Mouse (Mus musculus) megakaryocyte, embryonic 14.5 days (primary cell): Measurements from ENCODE around the gene Kctd11. TPM values are rescaled to one million over a fixed set of nuclear protein-coding genes. Genes with fewer than 3 reads are reported as not detected.
"Not testable (repeated sequence)": the region's sequence is repeated elsewhere in the genome, so short reads cannot be mapped to it uniquely, and the experiment has no call there.

Experiments used
- H3K27me3 ChIP-seq: replicated peaks from 2 replicates; pipeline ENCODE3; 2012; ENCODE audit warnings: inconsistent platforms
- H3K36me3 ChIP-seq: replicated peaks from 2 replicates; pipeline ENCODE3; 2012; ENCODE audit warnings: low read length, inconsistent platforms, mixed read lengths
- H3K4me1 ChIP-seq: 2 replicates; pipeline ENCODE4 v1.6.1; 2012; ENCODE audit warnings: inconsistent platforms
- H3K4me3 ChIP-seq: replicated peaks from 2 replicates; pipeline ENCODE3; 2012; ENCODE audit warnings: moderate library complexity, mild to moderate bottlenecking, inconsistent platforms
- H3K9me3 ChIP-seq: 2 replicates; pipeline ENCODE4 v1.6.1; 2012; ENCODE audit warnings: inconsistent platforms
- FLI1 ChIP-seq: IDR thresholded peaks from 2 replicates; pipeline ENCODE4 v1.6.1; 2012; ENCODE audit warnings: low read length, inconsistent platforms, mixed read lengths
- GATA1 ChIP-seq: IDR thresholded peaks from 3 replicates; pipeline ENCODE4 v1.6.1; 2012; ENCODE audit warnings: mixed read lengths, low read length, inconsistent platforms, borderline replicate concordance
- polyA plus RNA-seq: library from polyadenylated mRNA; stranded (reverse); fragments of >175 nt; gene quantifications from 2 replicates; pipeline ENCODE4 v1.2.3, GENCODE M21; 2012; ENCODE audit warnings: low replicate concordance; ENCODE audit not compliant: insufficient read depth

Kctd11 gene
- polyA plus RNA-seq, 1 experiment = 0.98 TPM

DNA sequence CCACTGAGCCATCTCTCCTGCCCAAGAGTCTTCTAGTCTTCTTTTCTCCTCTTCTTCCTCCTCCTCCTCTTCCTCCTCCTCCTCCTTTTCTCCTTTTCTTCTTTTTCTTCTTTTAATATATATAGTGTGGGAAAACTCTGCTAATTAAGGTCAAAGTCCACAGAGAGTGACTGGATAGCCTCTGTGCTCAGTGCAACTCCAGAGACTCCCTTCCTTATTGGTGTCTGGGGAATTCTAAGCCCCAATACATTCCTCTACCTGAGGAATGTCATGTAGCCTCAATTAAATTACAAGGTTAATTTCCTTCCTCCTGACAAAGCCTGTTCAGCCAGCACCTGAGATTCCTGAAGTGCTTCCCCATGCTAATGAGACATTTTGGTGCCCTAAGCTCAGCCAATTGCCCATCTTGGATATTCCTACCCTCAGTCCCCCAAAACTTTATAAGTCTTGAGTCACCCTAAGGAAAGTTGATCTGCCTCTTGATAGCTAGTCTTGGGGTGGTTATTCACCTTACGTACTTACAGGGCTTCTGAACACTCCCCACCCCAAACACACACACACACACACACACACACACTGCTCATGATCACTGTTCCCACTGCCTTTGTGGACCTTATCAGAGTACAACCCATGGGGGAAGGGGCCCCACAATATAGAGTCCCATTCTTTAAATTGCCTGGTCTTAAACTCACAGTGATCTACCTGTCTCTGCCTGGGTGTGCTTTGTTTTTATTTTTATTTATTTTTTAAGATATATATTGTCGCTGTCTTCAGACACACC, 10.7 kb downstream of the Kctd11 start:
- Histone ChIP-seq H3K9me3 (no peaks in the 10 kb centered on the region), H3K4me1 (peaks cover 8% of the 10 kb centered on the region), H3K36me3 (no peaks in the 10 kb centered on the region), H3K27me3 (peaks cover 30% of the 10 kb centered on the region), H3K4me3 (no peak overlapping the region)
- no peak for TF ChIP-seq FLI1

GRCm38 (mm10) chr11:69867335-69867734, 13.9 kb downstream of the Kctd11 start:
- no peak for TF ChIP-seq FLI1
- no peak for TF ChIP-seq GATA1
- Histone ChIP-seq H3K27me3 (peaks cover 30% of the 10 kb centered on the region), H3K9me3 (no peaks in the 10 kb centered on the region), H3K4me3 (no peak overlapping the region), H3K36me3 (no peaks in the 10 kb centered on the region), H3K4me1 (peaks cover 10% of the 10 kb centered on the region)

- H3K4me1 ChIP-seq = peaks cover 10% of the 10 kb centered on the region
- H3K9me3 ChIP-seq = no peaks in the 10 kb centered on the region
- peaks cover 32% of the 10 kb centered on the region for H3K27me3 ChIP-seq
- no peak overlapping the region for H3K4me3 ChIP-seq
- H3K36me3 ChIP-seq = no peaks in the 10 kb centered on the region
- TF ChIP-seq GATA1 = no peak
- TF ChIP-seq FLI1 = no peak
These were observed 15.6 kb downstream of the Kctd11 start for GRCm38 (mm10) chr11:69865561-69865960.

- Histone ChIP-seq H3K9me3 (no peaks in the 10 kb centered on the region), H3K4me3 (no peak overlapping the region)
These were observed 16.9 kb downstream of the Kctd11 start for GRCm38 (mm10) chr11:69864138-69864860.

GRCm38 (mm10) chr11:69863729-69864128, 17.5 kb downstream of the Kctd11 start:
- H3K9me3 ChIP-seq, H3K4me1 ChIP-seq, H3K36me3 ChIP-seq, H3K4me3 ChIP-seq: not testable (repeated sequence)
- peaks cover 34% of the 10 kb centered on the region for H3K27me3 ChIP-seq

More at GRCm38 (mm10) chr11:69864138-69864860, 16.9 kb downstream of the Kctd11 start:
- TF ChIP-seq FLI1 (no peak), GATA1 (no peak)
- H3K27me3 ChIP-seq = peaks cover 31% of the 10 kb centered on the region
- H3K36me3 ChIP-seq = no peaks in the 10 kb centered on the region
- peaks cover 10% of the 10 kb centered on the region for H3K4me1 ChIP-seq

- Histone ChIP-seq H3K4me1 (peaks cover 20% of the 10 kb centered on the region), H3K9me3 (no peaks in the 10 kb centered on the region), H3K4me3 (no peak within 1 kb of the TSS), H3K36me3 (no peaks in the 10 kb centered on the region), H3K27me3 (peaks cover 34% of the 10 kb centered on the region)
- no peak for TF ChIP-seq GATA1
- TF ChIP-seq FLI1 = no peak
These were observed 22.9 kb downstream of the Kctd11 start, which contains the start of gene Tnk1 for GRCm38 (mm10) chr11:69858113-69858998. Gene Tnk1, minus strand, starts transcription at chr11:69858730.

DNA sequence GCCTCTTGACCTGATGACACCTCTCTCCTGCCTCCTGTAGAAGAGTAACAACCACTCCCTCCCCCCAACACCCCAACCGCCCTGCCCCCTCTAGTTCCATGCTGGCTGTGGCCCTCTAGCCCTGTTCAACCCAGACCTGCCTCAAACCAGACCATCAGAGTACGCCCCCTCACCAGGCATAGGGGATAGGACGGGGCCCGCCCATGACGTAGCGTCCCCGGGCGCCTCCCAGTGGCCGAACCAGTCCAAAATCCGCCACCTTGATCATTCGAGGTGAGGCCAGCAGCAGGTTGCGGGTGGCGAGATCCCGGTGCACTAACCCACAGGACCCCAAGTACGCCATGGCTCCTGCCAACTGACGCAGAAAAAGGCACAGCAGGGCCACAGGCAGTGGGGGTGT, 25.9 kb downstream of the Kctd11 start:
- H3K4me1 ChIP-seq = peaks cover 34% of the 10 kb centered on the region

GRCm38 (mm10) chr11:69854680-69855079, 26.5 kb downstream of the Kctd11 start:
- H3K4me3 ChIP-seq = no peak overlapping the region
- H3K9me3 ChIP-seq = no peaks in the 10 kb centered on the region
- H3K36me3 ChIP-seq = peaks cover 34% of the 10 kb centered on the region
- TF ChIP-seq FLI1 (no peak), GATA1 (no peak)
- peaks cover 29% of the 10 kb centered on the region for H3K27me3 ChIP-seq
- H3K4me1 ChIP-seq = peaks cover 41% of the 10 kb centered on the region

More for the DNA sequence above, 25.9 kb downstream of the Kctd11 start:
- TF ChIP-seq GATA1 = no peak
- no peak for TF ChIP-seq FLI1
- Histone ChIP-seq H3K9me3 (no peaks in the 10 kb centered on the region), H3K4me3 (no peak overlapping the region), H3K27me3 (peaks cover 32% of the 10 kb centered on the region), H3K36me3 (peaks cover 27% of the 10 kb centered on the region)

GRCm38 (mm10) chr11:69853994-69854393, 27.2 kb downstream of the Kctd11 start:
- Histone ChIP-seq H3K4me3 (no peak overlapping the region), H3K9me3 (no peaks in the 10 kb centered on the region), H3K36me3 (peaks cover 40% of the 10 kb centered on the region), H3K27me3 (peaks cover 26% of the 10 kb centered on the region), H3K4me1 (peaks cover 48% of the 10 kb centered on the region)
- no peak for TF ChIP-seq GATA1
- TF ChIP-seq FLI1 = no peak

- H3K27me3 ChIP-seq = peaks cover 5% of the 10 kb centered on the region
- TF ChIP-seq FLI1 (no peak), GATA1 (no peak)
- H3K9me3 ChIP-seq = no peaks in the 10 kb centered on the region
- H3K36me3 ChIP-seq = peaks cover 58% of the 10 kb centered on the region
- H3K4me3 ChIP-seq = no peak overlapping the region
- peaks cover 76% of the 10 kb centered on the region for H3K4me1 ChIP-seq
These were observed 30.5 kb downstream of the Kctd11 start for GRCm38 (mm10) chr11:69850754-69851153.
